Mouse (Mus musculus) MEL (cell line): ENCODE data around the gene Iqcf3. TPM values are rescaled to one million over a fixed set of nuclear protein-coding genes. Genes with fewer than 3 reads are reported as not detected.

Experiments used
- DNase-seq: peaks from one replicate; pipeline ENCODE4 v3.0.0; 2011; ENCODE audit warnings: low read depth, low spot score
- H3K27ac ChIP-seq: 2 replicates; pipeline ENCODE4 v1.5.1; 2012; ENCODE audit warnings: low read depth, mild to moderate bottlenecking, control low read depth, low read length, moderate library complexity; ENCODE audit not compliant: control insufficient read depth
- H3K27me3 ChIP-seq, 2 experiments: fragments of 150-350 bp in 1 of 2; sonication (generic) in 1 of 2; 2 replicates each; pipeline ENCODE4 v1.6.1; 2012; ENCODE audit warnings: low read length in 2 of 2, mild to moderate bottlenecking in 2 of 2, improper control_type of control experiment in 1 of 2, moderate library complexity in 1 of 2; ENCODE audit not compliant: insufficient read depth in 2 of 2, control insufficient read depth in 1 of 2
- H3K36me3 ChIP-seq, 2 experiments: 2 replicates each; pipeline ENCODE4 v1.6.1; 2012 to 2014; ENCODE audit warnings: low read length in 2 of 2, improper control_type of control experiment in 1 of 2, inconsistent platforms in 1 of 2, mild to moderate bottlenecking in 1 of 2; ENCODE audit not compliant: insufficient read depth in 2 of 2, control insufficient read depth in 1 of 2
- H3K4me1 ChIP-seq, 2 experiments: fragments of 150-350 bp in 1 of 2; sonication (generic) in 1 of 2; 2 replicates each; pipeline ENCODE4 v1.6.1; 2012; ENCODE audit warnings: low read length in 2 of 2, improper control_type of control experiment in 1 of 2, mild to moderate bottlenecking in 1 of 2; ENCODE audit not compliant: insufficient read depth in 2 of 2, control insufficient read depth in 1 of 2
- H3K4me3 ChIP-seq, 2 experiments: fragments of 150-350 bp in 1 of 2; sonication (generic) in 1 of 2; 2 replicates each; pipeline ENCODE4 v1.5.1; 2012; ENCODE audit warnings: low read depth in 2 of 2, low read length in 2 of 2, mild to moderate bottlenecking in 2 of 2, moderate library complexity in 2 of 2, control low read depth in 1 of 2, improper control_type of control experiment in 1 of 2; ENCODE audit not compliant: control insufficient read depth in 1 of 2, insufficient read depth in 1 of 2
- H3K79me2 ChIP-seq: 2 replicates; pipeline ENCODE4 v1.6.1; 2012; ENCODE audit warnings: mild to moderate bottlenecking, low read length, moderate library complexity; ENCODE audit not compliant: control insufficient read depth, poor library complexity, insufficient read depth
- H3K9ac ChIP-seq: 2 replicates; pipeline ENCODE4 v1.6.1; 2012; ENCODE audit warnings: low read depth, mild to moderate bottlenecking, control low read depth, low read length, moderate library complexity; ENCODE audit not compliant: control insufficient read depth, poor library complexity, severe bottlenecking
- H3K9me3 ChIP-seq: fragments of 150-350 bp; sonication (generic); replicated peaks from 2 replicates; pipeline ENCODE4 v1.6.1; 2012; ENCODE audit warnings: mild to moderate bottlenecking, low read length, improper control_type of control experiment, moderate library complexity; ENCODE audit not compliant: insufficient read depth
- KAT2A ChIP-seq: conservative IDR thresholded peaks from 2 replicates; pipeline ENCODE4 v1.6.1; 2012; ENCODE audit warnings: low read depth, low read length, improper control_type of control experiment, inconsistent platforms
- MAX ChIP-seq: IDR thresholded peaks from 2 replicates; pipeline ENCODE4 v1.6.1; 2011; ENCODE audit warnings: low read length, improper control_type of control experiment
- MXI1 ChIP-seq: IDR thresholded peaks from 2 replicates; pipeline ENCODE4 v1.6.1; 2011; ENCODE audit warnings: mild to moderate bottlenecking, low read depth, low read length, improper control_type of control experiment
- MYB ChIP-seq: IDR thresholded peaks from 2 replicates; pipeline ENCODE4 v1.6.1; 2011; ENCODE audit warnings: mild to moderate bottlenecking, low read depth, low read length, improper control_type of control experiment
- MYC ChIP-seq: IDR thresholded peaks from 2 replicates; pipeline ENCODE4 v1.6.1; 2011; ENCODE audit warnings: low read depth, mild to moderate bottlenecking, low read length, improper control_type of control experiment, moderate library complexity
- NELFE ChIP-seq: IDR thresholded peaks from 2 replicates; pipeline ENCODE4 v1.6.1; 2011; ENCODE audit warnings: low read depth, low read length, improper control_type of control experiment
- RAD21 ChIP-seq: IDR thresholded peaks from 2 replicates; pipeline ENCODE4 v1.6.1; 2011; ENCODE audit warnings: mild to moderate bottlenecking, low read depth, low read length, improper control_type of control experiment
- RCOR1 ChIP-seq: IDR thresholded peaks from 2 replicates; pipeline ENCODE4 v1.6.1; 2012; ENCODE audit warnings: low read depth, mild to moderate bottlenecking, inconsistent platforms, low read length, improper control_type of control experiment
- SIN3A ChIP-seq: IDR thresholded peaks from 2 replicates; pipeline ENCODE4 v1.6.1; 2012; ENCODE audit warnings: low read length, improper control_type of control experiment, inconsistent platforms
- TAL1 ChIP-seq: IDR thresholded peaks from 2 replicates; pipeline ENCODE4 v1.6.1; 2012; ENCODE audit warnings: mild to moderate bottlenecking, inconsistent platforms, low read length, moderate library complexity, mixed read lengths
- TBP ChIP-seq: IDR thresholded peaks from 2 replicates; pipeline ENCODE4 v1.8.0; 2011; ENCODE audit warnings: low read depth, low read length, improper control_type of control experiment
- TCF12 ChIP-seq: IDR thresholded peaks from 2 replicates; pipeline ENCODE4 v1.6.1; 2014; ENCODE audit warnings: low read depth, mild to moderate bottlenecking, inconsistent platforms, low read length, improper control_type of control experiment, moderate library complexity
- UBTF ChIP-seq: IDR thresholded peaks from 2 replicates; pipeline ENCODE4 v1.6.1; 2012; ENCODE audit warnings: low read depth, mild to moderate bottlenecking, inconsistent platforms, low read length, improper control_type of control experiment, moderate library complexity, borderline replicate concordance; ENCODE audit not compliant: insufficient read depth
- USF2 ChIP-seq, 2 experiments: IDR thresholded peaks; 2 replicates each; pipeline ENCODE4 v1.6.1; 2011 to 2012; ENCODE audit warnings: improper control_type of control experiment in 2 of 2, low read length in 2 of 2, borderline replicate concordance in 1 of 2, inconsistent platforms in 1 of 2, low read depth in 1 of 2, mild to moderate bottlenecking in 1 of 2; ENCODE audit not compliant: insufficient read depth in 1 of 2
- ZC3H11A ChIP-seq: IDR thresholded peaks from 2 replicates; pipeline ENCODE4 v1.6.1; 2012; ENCODE audit warnings: low read depth, mild to moderate bottlenecking, inconsistent platforms, low read length, improper control_type of control experiment
- ZMIZ1 ChIP-seq: IDR thresholded peaks from 2 replicates; pipeline ENCODE4 v1.6.1; 2012; ENCODE audit warnings: low read depth, mild to moderate bottlenecking, inconsistent platforms, low read length, improper control_type of control experiment, moderate library complexity
- ZNF384 ChIP-seq: IDR thresholded peaks from 2 replicates; pipeline ENCODE4 v1.6.1; 2012; ENCODE audit warnings: low read depth, mild to moderate bottlenecking, inconsistent platforms, low read length, improper control_type of control experiment
- polyA plus RNA-seq, 2 experiments: library from polyadenylated mRNA; stranded (reverse) in 1 of 2; unstranded in 1 of 2; fragments of >175 nt in 1 of 2; fragments of >200 nt in 1 of 2; gene quantifications; 2 replicates each; pipeline versions ENCODE4 v1.2.1 to v1.2.4; 2012; ENCODE audit warnings: low replicate concordance in 2 of 2, low read depth in 1 of 2; ENCODE audit not compliant: insufficient read length in 2 of 2, insufficient read depth in 1 of 2, missing spikeins in 1 of 2
- total RNA-seq: library from RNA; depleted of rRNA; stranded (reverse); fragments of 300-350 nt; gene quantifications from 2 replicates; pipeline ENCODE4 v1.2.3, GENCODE M21; 2012

Iqcf3 gene
- total and polyA plus RNA-seq, 3 experiments, result not detected

DNA sequence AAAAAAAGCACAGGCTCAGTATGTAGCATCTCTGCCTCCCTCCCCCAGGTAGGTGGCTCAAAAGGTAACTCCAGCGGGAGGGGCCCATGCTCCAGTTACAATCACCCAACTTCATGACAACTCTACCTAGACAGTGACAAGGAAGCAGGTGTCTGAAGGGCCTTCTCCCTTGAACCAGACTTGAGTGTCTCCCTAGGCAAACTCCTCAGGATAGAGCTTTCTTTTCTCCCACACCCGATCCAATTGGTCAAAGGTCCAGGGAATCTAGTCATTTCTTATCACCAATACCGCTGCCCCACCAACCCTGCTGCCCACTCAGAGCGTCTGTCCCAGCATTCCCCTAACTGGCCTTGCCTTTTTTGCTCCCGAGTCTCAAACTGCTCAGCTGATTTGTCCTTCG lies 94.7 kb downstream of the Iqcf3 start:
- Histone ChIP-seq H3K4me3 (no peak overlapping the region), H3K27me3 (no peaks in the 10 kb centered on the region), H3K9me3 (no peaks in the 10 kb centered on the region), H3K4me1 (peaks cover 0 to 8% of the 10 kb centered on the region in 2 experiments; a peak in 2 of 4 replicates), H3K27ac (no peak overlapping the region), H3K36me3 (no peaks in the 10 kb centered on the region; a peak in 1 of 4 replicates), H3K9ac (no peak overlapping the region), H3K79me2 (no peaks in the 10 kb centered on the region)
- TF ChIP-seq MYB, result no peak
- TF ChIP-seq TBP, result no peak
- TF ChIP-seq MXI1, result no peak
- no peak for TF ChIP-seq TCF12
- TF ChIP-seq TAL1, result no peak
- no peak for TF ChIP-seq KAT2A
- no peak for DNase-seq

DNA sequence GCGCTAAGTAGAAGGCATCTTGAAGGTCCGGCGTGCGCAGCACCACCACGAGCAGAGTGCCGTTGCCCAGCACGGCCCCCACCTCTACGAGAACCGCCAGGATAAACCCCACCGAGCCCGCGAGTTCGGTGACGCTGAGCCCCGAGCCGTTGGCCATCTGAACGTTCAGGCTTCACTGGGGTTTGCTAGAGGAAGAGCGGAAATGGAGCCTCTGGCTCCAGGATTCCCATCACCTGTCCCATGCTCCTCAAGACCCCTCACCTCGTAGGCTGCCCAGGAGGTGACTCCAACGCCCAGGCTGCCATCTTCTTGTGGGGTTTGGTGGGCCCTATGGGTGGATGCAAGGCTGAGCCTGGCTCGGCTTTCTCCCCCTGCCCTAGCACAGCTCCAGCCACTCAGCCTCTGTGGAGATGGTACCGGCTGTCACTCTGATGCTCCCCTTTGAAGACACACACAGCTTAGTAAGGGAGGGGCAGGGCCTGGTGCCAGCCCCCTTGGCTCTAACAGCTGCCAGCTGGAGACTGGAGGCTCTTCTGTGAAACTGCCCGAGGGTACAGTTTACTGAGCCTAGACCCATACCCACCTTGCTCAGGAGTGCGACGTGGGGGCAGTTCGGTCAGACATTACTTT lies 95.7 kb downstream of the Iqcf3 start, which contains the start of gene Gpr62:
TSS of gene Gpr62 (minus strand) at position 368 of the 630 bp plus-strand sequence.
- Histone ChIP-seq H3K36me3 (no peaks in the 10 kb centered on the region; a peak in 1 of 4 replicates), H3K4me1 (peaks cover 0 to 8% of the 10 kb centered on the region in 2 experiments; a peak in 2 of 4 replicates), H3K9ac (no peak within 1 kb of the TSS), H3K27ac (no peak within 1 kb of the TSS), H3K9me3 (no peaks in the 10 kb centered on the region), H3K4me3 (no peak within 1 kb of the TSS), H3K79me2 (no peaks in the 10 kb centered on the region), H3K27me3 (no peaks in the 10 kb centered on the region)
- no peak for DNase-seq
- TF ChIP-seq UBTF, result no peak
- no peak for TF ChIP-seq SIN3A
- no peak for TF ChIP-seq ZC3H11A

DNA sequence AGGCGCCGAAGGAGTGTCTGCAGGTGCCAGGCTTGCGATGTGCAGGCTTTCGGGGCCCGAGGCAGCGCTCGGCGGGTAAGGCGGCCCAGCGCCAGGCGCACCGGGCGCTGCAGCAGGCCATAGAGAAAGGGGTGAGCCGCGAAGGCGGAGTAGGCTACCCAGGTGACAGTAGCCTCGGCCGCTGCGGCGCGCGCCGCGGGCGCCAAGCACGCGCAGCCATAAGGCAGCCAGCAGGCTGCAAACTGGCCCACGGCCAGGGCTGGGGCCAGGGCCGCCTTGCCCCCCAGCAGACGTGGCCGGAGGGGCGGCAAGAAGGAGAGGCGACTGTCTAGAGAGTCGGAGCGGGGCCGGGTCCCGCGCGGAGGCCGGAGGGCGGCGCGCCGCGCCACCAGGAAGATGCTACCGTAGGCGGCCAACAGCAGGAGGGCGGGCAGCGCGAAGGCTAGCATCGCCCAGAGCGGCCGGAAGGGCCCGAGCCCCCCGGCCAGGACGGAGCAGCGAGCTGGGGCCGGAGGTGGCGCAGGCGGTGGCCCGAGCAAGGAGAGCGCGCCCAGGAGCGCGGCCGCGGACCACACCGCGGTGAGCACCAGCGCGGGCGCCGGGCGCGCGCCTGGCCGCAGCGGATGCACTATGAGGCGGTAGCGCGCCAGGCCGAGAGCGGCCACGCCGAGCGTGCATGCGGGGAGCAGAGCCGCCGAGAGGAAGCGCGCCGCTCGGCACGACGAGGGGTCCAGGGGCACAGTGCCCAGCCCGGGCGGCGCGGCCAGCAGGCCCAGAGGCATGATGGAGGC lies 96.5 kb downstream of the Iqcf3 start:
- H3K4me1 ChIP-seq, result peaks cover 0 to 8% of the 10 kb centered on the region in 2 experiments; a peak in 2 of 4 replicates
- H3K79me2 ChIP-seq, result no peaks in the 10 kb centered on the region
- no peaks in the 10 kb centered on the region for H3K27me3 ChIP-seq
- DNase-seq, result no peak
- H3K4me3 ChIP-seq, result no peak overlapping the region
- H3K9me3 ChIP-seq, result no peaks in the 10 kb centered on the region
- no peaks in the 10 kb centered on the region; a peak in 1 of 4 replicates for H3K36me3 ChIP-seq
- no peak overlapping the region for H3K27ac ChIP-seq
- TF ChIP-seq ZNF384 (no peak), RCOR1 (no peak), MYC (no peak), RAD21 (no peak), NELFE (no peak), MAX (no peak), TAL1 (no peak), ZMIZ1 (no peak), USF2 (IDR thresholded peaks at IDR 0.05; ENCODE audit: borderline replicate concordance in 1 of 2, insufficient read depth in 1 of 2, low read depth in 1 of 2, low read length in 2 of 2) (no peak)
- no peak overlapping the region for H3K9ac ChIP-seq
